Mouse (Mus musculus): Measurements from ENCODE around the gene Mknk1.
A peak's percentile ranks its signal among the peaks of the same experiment; 100 is the strongest.

Gene Mknk1

DNA sequence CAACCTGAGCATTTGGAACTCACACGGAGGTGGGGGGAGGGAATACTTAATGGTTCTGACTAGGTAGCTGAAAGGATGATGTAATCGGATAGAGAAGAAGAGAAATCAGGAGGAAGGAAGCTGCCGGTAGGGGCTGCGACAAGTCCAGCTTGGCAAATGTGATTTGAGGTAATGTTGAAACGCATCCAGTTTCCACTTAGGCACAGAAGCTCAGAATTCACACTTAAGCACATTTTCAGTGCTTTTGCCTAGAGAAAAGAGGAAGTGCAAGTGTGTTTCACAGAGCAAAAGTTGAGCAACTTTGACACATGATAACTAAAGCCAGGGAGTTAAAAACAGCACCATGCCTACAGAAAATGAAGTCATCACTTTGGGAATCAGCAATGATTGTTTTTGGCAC lies 8.4 kb downstream of the Mknk1 start:
- DNase-seq (ENCODE audit: low read depth) = peak; percentile 52

- DNase-seq (ENCODE audit: low read depth) = no peak
Measured at GRCm38 (mm10) chr4:115848083-115848482, 9.1 kb downstream of the Mknk1 start.

- DNase-seq (ENCODE audit: low read depth) = no peak
Measured at GRCm38 (mm10) chr4:115848990-115849677, 10.1 kb downstream of the Mknk1 start.

- DNase-seq (ENCODE audit: low read depth) = no peak
Measured at GRCm38 (mm10) chr4:115850111-115850510, 11.1 kb downstream of the Mknk1 start.

- no peak for DNase-seq (ENCODE audit: low read depth)
Measured at GRCm38 (mm10) chr4:115850631-115851030, 11.6 kb downstream of the Mknk1 start.

- no peak for DNase-seq (ENCODE audit: low read depth)
Measured at GRCm38 (mm10) chr4:115851569-115851968, 12.6 kb downstream of the Mknk1 start.

GRCm38 (mm10) chr4:115855100-115855499 lies 16.1 kb downstream of the Mknk1 start:
- DNase-seq (ENCODE audit: low read depth) = no peak

GRCm38 (mm10) chr4:115855609-115856008 lies 16.6 kb downstream of the Mknk1 start:
- DNase-seq (ENCODE audit: low read depth) = no peak

- no peak for DNase-seq (ENCODE audit: low read depth)
Measured at GRCm38 (mm10) chr4:115856282-115856681, 17.3 kb downstream of the Mknk1 start.

DNA sequence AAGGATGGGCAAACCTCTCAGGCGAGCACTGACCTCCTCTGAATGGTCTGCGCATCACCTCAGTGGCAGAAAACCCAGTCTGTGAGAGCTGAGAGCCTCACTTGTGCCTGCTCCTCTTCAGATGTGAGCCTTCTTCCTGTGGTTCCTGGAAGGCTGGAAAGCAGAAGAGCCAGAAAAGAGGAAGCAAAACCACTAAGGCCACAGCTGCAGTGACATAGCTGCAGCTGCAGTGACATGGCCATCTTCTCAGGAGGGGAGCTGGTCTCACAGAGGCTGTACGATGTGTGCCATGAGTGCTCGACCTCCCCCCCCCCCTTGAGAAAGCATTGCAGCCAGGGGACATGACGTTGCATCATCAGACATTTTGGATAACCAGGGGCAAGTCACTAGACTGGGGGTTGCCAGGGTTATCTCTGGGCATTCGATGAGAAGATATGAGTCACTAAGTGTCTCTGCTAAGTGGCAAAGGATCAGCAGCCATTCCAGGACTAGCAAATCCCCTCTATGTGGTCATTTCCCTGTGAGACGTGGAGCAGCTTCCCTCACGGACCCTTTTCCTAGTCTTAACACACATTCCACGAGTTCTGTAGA lies 18.4 kb downstream of the Mknk1 start:
- no peak for DNase-seq (ENCODE audit: low read depth)

DNA sequence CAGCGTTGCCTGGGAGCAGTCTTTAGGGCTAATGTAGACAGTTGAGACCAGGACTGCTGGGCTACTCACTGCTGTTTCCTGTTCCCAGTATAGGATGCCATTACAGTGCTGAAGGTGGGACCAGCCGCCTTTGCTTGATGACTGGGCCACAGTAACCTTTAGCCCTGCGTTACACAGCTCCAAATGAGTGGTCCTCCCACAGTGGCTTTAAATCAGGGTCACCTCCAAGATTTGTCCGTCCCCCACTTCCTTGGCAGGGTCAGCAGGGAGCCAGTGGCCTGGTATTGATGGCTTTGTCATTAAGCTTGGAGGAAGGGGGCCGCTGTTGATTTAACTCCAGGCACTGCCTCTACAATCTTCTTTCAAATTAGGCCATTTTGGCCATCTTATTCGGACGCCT lies 24.4 kb downstream of the Mknk1 start:
- no peak for DNase-seq (ENCODE audit: low read depth)

DNA sequence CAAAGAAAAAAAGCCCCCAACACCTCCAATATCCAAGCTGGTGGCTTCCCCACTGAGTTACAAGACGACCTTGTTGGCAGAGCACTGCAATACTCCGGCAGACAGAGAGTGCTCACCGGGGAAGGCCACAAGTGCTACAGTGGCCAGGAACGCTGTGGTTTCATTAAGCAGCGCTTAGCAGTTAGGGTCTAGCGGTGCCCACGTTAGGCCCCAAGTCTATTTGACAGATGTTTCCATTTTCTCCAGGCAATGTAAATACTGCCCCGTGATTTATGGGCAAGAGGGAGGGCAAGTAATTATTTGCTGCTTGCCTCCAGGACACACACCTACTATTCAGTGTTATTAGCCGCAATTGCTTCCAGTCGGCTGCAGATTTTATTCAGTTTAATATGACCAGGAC lies 24.9 kb downstream of the Mknk1 start:
- DNase-seq (ENCODE audit: low read depth) = no peak

- DNase-seq (ENCODE audit: low read depth) = no peak
Measured at GRCm38 (mm10) chr4:115869512-115870210, 30.7 kb downstream of the Mknk1 start.

- no peak for DNase-seq (ENCODE audit: low read depth)
Measured at GRCm38 (mm10) chr4:115873231-115873630, 34.2 kb downstream of the Mknk1 start.

- no peak for DNase-seq (ENCODE audit: low read depth)
Measured at GRCm38 (mm10) chr4:115878216-115878678, 39.2 kb downstream of the Mknk1 start.

- no peak for DNase-seq (ENCODE audit: low read depth)
Measured at GRCm38 (mm10) chr4:115878828-115879227, 39.8 kb downstream of the Mknk1 start.

DNA sequence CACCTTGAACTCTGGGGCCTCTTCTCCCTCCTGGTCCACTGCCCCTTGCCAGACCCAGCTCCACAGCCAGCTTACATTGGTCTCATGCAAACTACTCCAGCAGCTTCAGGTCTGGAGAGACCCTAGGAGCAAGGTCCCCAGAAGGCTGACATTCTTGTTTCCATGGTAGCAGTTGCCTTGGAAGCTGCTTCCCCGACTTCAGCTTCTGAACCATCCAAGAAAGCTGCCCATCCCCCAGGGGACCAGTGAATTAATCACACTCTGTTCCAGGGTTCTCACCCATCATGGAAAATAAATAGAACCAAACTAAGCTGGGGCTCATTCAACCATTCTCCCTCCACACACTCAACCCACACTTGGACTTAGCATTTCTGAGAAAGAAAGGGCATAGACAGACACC lies 42.2 kb downstream of the Mknk1 start:
- DNase-seq (ENCODE audit: low read depth) = no peak

- DNase-seq (ENCODE audit: low read depth) = no peak
Measured at GRCm38 (mm10) chr4:115882195-115882594, 43.2 kb downstream of the Mknk1 start.

DNA sequence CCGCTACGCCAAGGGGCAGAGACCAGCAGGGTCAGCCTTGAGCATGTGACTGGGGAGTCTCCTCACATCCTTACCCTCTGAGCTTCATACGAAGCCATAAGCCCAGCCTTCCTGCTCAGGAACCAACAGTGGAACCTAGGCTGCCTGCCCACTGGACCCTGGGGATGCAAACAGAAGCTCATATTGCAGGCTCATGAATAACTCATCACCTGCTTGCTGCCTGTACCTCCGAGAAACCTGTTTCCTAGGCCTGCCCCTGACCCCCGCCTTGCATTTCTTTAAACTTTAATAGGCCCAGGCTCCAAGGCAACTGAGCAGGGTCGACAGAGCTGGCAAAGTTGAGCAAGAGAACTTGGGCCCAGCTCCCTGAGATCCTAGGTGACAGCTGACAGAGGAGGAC lies 45.0 kb downstream of the Mknk1 start, which contains the start of gene Kncn:
Gene Kncn, plus strand, starts transcription at position 379 of the 400 bp plus-strand sequence.
- no peak for DNase-seq (ENCODE audit: low read depth)

- DNase-seq (ENCODE audit: low read depth) = no peak
Measured at GRCm38 (mm10) chr4:115885846-115886245, 46.8 kb downstream of the Mknk1 start.

GRCm38 (mm10) chr4:115886875-115887274 lies 47.9 kb downstream of the Mknk1 start:
- peak; percentile 67 for DNase-seq (ENCODE audit: low read depth)

DNA sequence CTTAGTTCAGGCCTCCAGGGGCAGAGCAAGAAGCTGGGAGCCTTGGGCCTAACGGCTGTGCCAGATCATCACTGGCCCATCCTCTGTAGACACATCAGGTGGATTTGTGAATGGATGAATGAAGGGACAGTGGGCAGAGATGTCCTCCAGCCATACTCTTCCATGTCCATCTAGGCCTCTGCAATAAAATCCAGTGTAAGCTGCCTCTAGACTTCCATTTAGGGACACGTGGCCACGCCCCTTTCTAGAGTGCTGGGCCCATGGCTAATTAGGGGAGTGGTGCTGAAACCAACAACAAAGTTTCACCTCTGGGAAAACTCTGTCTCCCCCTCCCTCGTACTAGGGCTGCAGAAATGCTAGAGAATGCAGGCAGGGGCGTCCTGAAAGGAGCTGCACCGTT lies 51.1 kb downstream of the Mknk1 start:
- no peak for DNase-seq (ENCODE audit: low read depth)

DNA sequence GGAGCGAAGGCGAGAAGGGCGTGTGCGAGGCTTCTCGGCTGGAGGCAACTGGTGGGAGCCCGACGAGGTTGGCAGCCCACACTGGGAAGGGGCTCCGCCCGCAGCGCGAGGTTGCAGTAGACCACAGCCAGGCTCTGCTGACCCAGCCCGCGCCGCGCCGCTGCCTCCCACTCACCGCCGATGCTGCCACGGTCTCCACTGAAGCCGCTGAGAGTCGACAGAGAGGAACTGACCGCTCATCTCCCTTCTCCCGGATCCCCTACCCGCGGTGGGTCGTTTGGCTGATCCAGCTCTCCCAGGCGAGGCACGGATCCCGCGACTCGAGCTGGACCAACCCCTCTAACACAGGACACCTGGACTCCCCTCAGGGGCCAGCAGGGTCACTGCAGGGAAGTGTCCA lies 51.6 kb downstream of the Mknk1 start, which contains the start of gene 6430628N08Rik:
Gene 6430628N08Rik, plus strand, starts transcription at position 113 of the 400 bp plus-strand sequence.
- DNase-seq (ENCODE audit: low read depth) = no peak
